8 mouse cellular contexts compared by ENCODE assay signal in the genomic region with DNA sequence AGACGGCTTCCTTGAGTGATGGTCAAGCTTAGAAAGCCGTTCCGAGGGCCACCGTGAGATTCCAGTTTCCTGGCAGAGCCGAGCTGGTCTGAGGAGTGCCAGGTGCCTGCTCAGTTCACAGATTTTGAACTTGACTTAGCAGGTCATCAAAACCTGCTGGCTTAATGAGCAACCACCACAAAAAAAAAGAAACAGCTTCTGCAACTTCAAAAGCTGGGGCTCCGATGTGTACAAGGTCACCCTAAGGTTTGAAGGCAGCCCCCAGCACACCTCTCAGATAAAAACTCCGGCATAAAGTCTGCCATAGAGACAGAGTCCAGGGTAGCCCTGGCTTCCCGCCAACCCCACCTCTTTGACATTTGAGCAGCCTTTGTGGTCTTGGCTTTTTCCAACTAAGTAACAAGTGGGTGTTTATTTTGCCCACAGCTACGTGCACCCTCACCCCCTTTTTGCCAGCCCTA. TPM values are rescaled to one million over a fixed set of nuclear protein-coding genes. Genes with fewer than 3 reads are reported as not detected.
DNase-seq lines count a peak whose midpoint lies in the region; ATAC-seq and TF ChIP-seq lines count a peak whose summit lies in the region.

A gene (minus strand): TSS at position 97 of the 461 bp plus-strand sequence.

- 28% methylated on average over 9 of the region's 9 CpGs for WGBS in hindbrain, embryonic 15.5 days
- 31% methylated on average over 9 of the region's 9 CpGs for WGBS in hindbrain, embryonic 13.5 days
- whole genome bisulfite sequencing in heart, postnatal 0 days: 5% methylated on average over 9 of the region's 9 CpGs
- 8% methylated on average over 9 of the region's 9 CpGs for WGBS in limb, embryonic 13.5 days
- 8% methylated on average over 9 of the region's 9 CpGs for WGBS in small intestine, adult 2 months

- TF ChIP-seq EP300 in heart, postnatal 0 days (IDR thresholded peaks at IDR 0.05; ENCODE audit: low read depth): no peak

- 0 out of 2 replicates have a peak, but pooled peaks cover 5% of the 10 kb centered on the region for H3K4me1 ChIP-seq in hindbrain, embryonic 15.5 days (replicated peaks)
- peaks cover 17% of the 10 kb centered on the region for H3K4me1 ChIP-seq in hindbrain, embryonic 13.5 days (replicated peaks)
- peaks cover 14% of the 10 kb centered on the region for H3K4me1 ChIP-seq in heart, postnatal 0 days (ENCODE audit: control insufficient read depth, insufficient read depth)
- peaks cover 47% of the 10 kb centered on the region for H3K4me1 ChIP-seq in limb, embryonic 13.5 days
- H3K4me1 ChIP-seq in small intestine, adult 2 months (ENCODE audit: control insufficient read depth, insufficient read depth, insufficient read length, low read length): peaks cover 10% of the 10 kb centered on the region; the same call in 1 of the 2 replicates

- H3K36me3 ChIP-seq in hindbrain, embryonic 15.5 days: no peaks in the 10 kb centered on the region
- no peaks in the 10 kb centered on the region for H3K36me3 ChIP-seq in hindbrain, embryonic 13.5 days
- no peaks in the 10 kb centered on the region for H3K36me3 ChIP-seq in heart, postnatal 0 days (replicated peaks; ENCODE audit: control insufficient read depth, insufficient read depth, low read length)
- H3K36me3 ChIP-seq in limb, embryonic 13.5 days: no peaks in the 10 kb centered on the region
- no peaks in the 10 kb centered on the region for H3K36me3 ChIP-seq in small intestine, adult 2 months (ENCODE audit: control insufficient read depth, insufficient read depth, low read length)

- no peak for TF ChIP-seq CTCF in heart, postnatal 0 days (IDR thresholded peaks at IDR 0.05; ENCODE audit: low read depth)
- no peak for TF ChIP-seq CTCF in small intestine, adult 2 months (IDR thresholded peaks at IDR 0.05; ENCODE audit: extremely low read depth, insufficient read length, insufficient replicate concordance, low read depth, low read length)

- peak within 1 kb of the TSS; percentile 28 for H3K4me2 ChIP-seq in hindbrain, embryonic 15.5 days
- H3K4me2 ChIP-seq in hindbrain, embryonic 13.5 days: no peak within 1 kb of the TSS
- peak within 1 kb of the TSS; percentile 52 for H3K4me2 ChIP-seq in heart, postnatal 0 days (ENCODE audit: low read depth, low read length)
- H3K4me2 ChIP-seq in limb, embryonic 13.5 days (replicated peaks): peak within 1 kb of the TSS; percentile 49

- H3K9ac ChIP-seq in hindbrain, embryonic 15.5 days: no peak within 1 kb of the TSS
- H3K9ac ChIP-seq in hindbrain, embryonic 13.5 days: no peak within 1 kb of the TSS
- H3K9ac ChIP-seq in heart, postnatal 0 days (replicated peaks; ENCODE audit: low read depth, low read length): no peak within 1 kb of the TSS
- no peak within 1 kb of the TSS; the same call in 1 of the 2 replicates for H3K9ac ChIP-seq in limb, embryonic 13.5 days

- no peaks in the 10 kb centered on the region for H3K9me3 ChIP-seq in hindbrain, embryonic 15.5 days
- H3K9me3 ChIP-seq in hindbrain, embryonic 13.5 days: no peaks in the 10 kb centered on the region
- H3K9me3 ChIP-seq in heart, postnatal 0 days (replicated peaks; ENCODE audit: control insufficient read depth, low read length): no peaks in the 10 kb centered on the region
- H3K9me3 ChIP-seq in limb, embryonic 13.5 days: peaks cover 4% of the 10 kb centered on the region; the same call in 1 of the 2 replicates

- peak; percentile 34; the same call in 1 of the 2 replicates for TF ChIP-seq POLR2A in small intestine, adult 2 months (IDR thresholded peaks at IDR 0.05; ENCODE audit: low read depth, low read length)

- peak; percentile 57 to 58 for DNase-seq in adrenal gland, adult 18-20 months (ENCODE audit: low spot score in 2 of 2)
- no peak for DNase-seq in heart, postnatal 0 days (ENCODE audit: low spot score)
- no peak for DNase-seq in spleen, postnatal 14 days (ENCODE audit: low spot score in 2 of 2)
- DNase-seq in retina, embryonic 14.5 days (ENCODE audit: low spot score): no peak

- H3K27me3 ChIP-seq in hindbrain, embryonic 15.5 days: no peaks in the 10 kb centered on the region
- H3K27me3 ChIP-seq in hindbrain, embryonic 13.5 days: peaks cover 26% of the 10 kb centered on the region; the same call in 1 of the 2 replicates
- no peaks in the 10 kb centered on the region for H3K27me3 ChIP-seq in heart, postnatal 0 days (ENCODE audit: control insufficient read depth, insufficient read depth, low read length)
- peaks cover 6% of the 10 kb centered on the region; the same call in 1 of the 2 replicates for H3K27me3 ChIP-seq in limb, embryonic 13.5 days
- H3K27me3 ChIP-seq in small intestine, adult 2 months (ENCODE audit: control insufficient read depth, insufficient read depth, low read length): no peaks in the 10 kb centered on the region

- H3K4me3 ChIP-seq in hindbrain, embryonic 15.5 days: no peak within 1 kb of the TSS
- H3K4me3 ChIP-seq in hindbrain, embryonic 13.5 days: no peak within 1 kb of the TSS
- peak within 1 kb of the TSS; percentile 18 for H3K4me3 ChIP-seq in heart, postnatal 0 days (ENCODE audit: low read depth, low read length)
- H3K4me3 ChIP-seq in limb, embryonic 13.5 days: peak within 1 kb of the TSS; percentile 5; the same call in 1 of the 2 replicates
- H3K4me3 ChIP-seq in small intestine, adult 2 months (ENCODE audit: low read depth, low read length): peak within 1 kb of the TSS; percentile 70

- no peak for ATAC-seq in hindbrain, embryonic 15.5 days (ENCODE audit: low FRiP score, low read depth)
- no peak for ATAC-seq in hindbrain, embryonic 13.5 days (ENCODE audit: low FRiP score)
- ATAC-seq in heart, postnatal 0 days (ENCODE audit: insufficient read depth, low read depth): no peak
- no peak for ATAC-seq in limb, embryonic 13.5 days (ENCODE audit: low FRiP score, low read depth)

- H3K27ac ChIP-seq in hindbrain, embryonic 15.5 days (replicated peaks): no peak within 1 kb of the TSS
- no peak within 1 kb of the TSS for H3K27ac ChIP-seq in hindbrain, embryonic 13.5 days
- H3K27ac ChIP-seq in heart, postnatal 0 days (ENCODE audit: low read depth): no peak within 1 kb of the TSS
- no peak within 1 kb of the TSS for H3K27ac ChIP-seq in limb, embryonic 13.5 days
- peak within 1 kb of the TSS; percentile 97 for H3K27ac ChIP-seq in small intestine, adult 2 months (ENCODE audit: insufficient read depth, low read depth, low read length)

RNA-seq across cellular contexts. Expression of the gene that starts here (rescaled TPM):
- 0.07 and 0.19 TPM in 2 replicates for polyA plus RNA-seq in hindbrain, embryonic 15.5 days (2015; fragmentation: Nextera tagmentation; extraction: Ambion mirVana)
- polyA plus RNA-seq in hindbrain, embryonic 13.5 days (2015; fragmentation: Nextera tagmentation; extraction: Ambion mirVana): 0.09 and 0.19 TPM in 2 replicates
- total RNA-seq in adrenal gland, adult 18-20 months (2021): 10 to 100 TPM in 1 of 2 experiments, 1 to 10 TPM in 1; 9.7 to 14.0 TPM
- not detected in 2 replicates for total RNA-seq in heart, postnatal 0 days (2014; rRNA removed; ENCODE audit: low replicate concordance)
- polyA plus RNA-seq in heart, postnatal 0 days (2015; fragmentation: Nextera tagmentation; extraction: Ambion mirVana): 0.08 and 0.10 TPM in 2 replicates
- 0.34 and 0.42 TPM in 2 replicates for polyA plus RNA-seq in limb, embryonic 13.5 days (2015; fragmentation: Nextera tagmentation; extraction: Ambion mirVana)
- polyA plus RNA-seq in small intestine, adult 2 months (2012; rRNA removed): 3.2 and 13.4 TPM in 2 replicates

Comparison
In these comparisons a context has a peak if more than half of its experiments do, and no peak if none do; other contexts are left out.
1. RNA of the gene that starts here (total RNA-seq): 9.7 to 14.0 TPM in adrenal gland, adult 18-20 months; not detected in heart, postnatal 0 days; every median in the first group is over 10 times any median in the second.
2. H3K4me3 ChIP-seq: peak in heart, postnatal 0 days (single experiment), limb, embryonic 13.5 days (single experiment) and small intestine, adult 2 months (single experiment); none in hindbrain, embryonic 15.5 days (single experiment) and hindbrain, embryonic 13.5 days (single experiment).
3. DNase-seq: peak in adrenal gland, adult 18-20 months (2 of 2); none in heart, postnatal 0 days (single experiment), spleen, postnatal 14 days (0 of 2) and retina, embryonic 14.5 days (single experiment).